Mouse (Mus musculus) MEL (cell line): ENCODE measurements around the gene Fam227b.

ENCODE experiments used
- BHLHE40 ChIP-seq: IDR thresholded peaks from 2 replicates; pipeline ENCODE4 v1.6.1; 2012; ENCODE audit warnings: low read depth, mild to moderate bottlenecking, inconsistent platforms, low read length, improper control_type of control experiment, borderline replicate concordance
- CTCF ChIP-seq, 3 experiments: IDR thresholded peaks in 2 of 3; conservative IDR thresholded peaks in 1 of 3; 2 replicates each; pipeline ENCODE4 v1.5.1; 2011 to 2012; ENCODE audit warnings: low read length in 3 of 3, low read depth in 2 of 3, mild to moderate bottlenecking in 2 of 3, improper control_type of control experiment in 1 of 3, inconsistent platforms in 1 of 3, mixed read lengths in 1 of 3, moderate library complexity in 1 of 3; ENCODE audit not compliant: control insufficient read depth in 1 of 3, insufficient read depth in 1 of 3, poor library complexity in 1 of 3, severe bottlenecking in 1 of 3
- POLR2A ChIP-seq, 2 experiments: IDR thresholded peaks; 2 replicates each; pipeline ENCODE4 v1.6.1; 2011 to 2012; ENCODE audit warnings: low read length in 2 of 2, mild to moderate bottlenecking in 2 of 2, control low read depth in 1 of 2, improper control_type of control experiment in 1 of 2, low read depth in 1 of 2, moderate library complexity in 1 of 2; ENCODE audit not compliant: control insufficient read depth in 1 of 2, insufficient read depth in 1 of 2, poor library complexity in 1 of 2
- SMC3 ChIP-seq: IDR thresholded peaks from 2 replicates; pipeline ENCODE4 v1.6.1; 2011; ENCODE audit warnings: low read depth, low read length, improper control_type of control experiment
- UBTF ChIP-seq: IDR thresholded peaks from 2 replicates; pipeline ENCODE4 v1.6.1; 2012; ENCODE audit warnings: low read depth, mild to moderate bottlenecking, inconsistent platforms, low read length, improper control_type of control experiment, moderate library complexity, borderline replicate concordance; ENCODE audit not compliant: insufficient read depth
- USF1 ChIP-seq: IDR thresholded peaks from 2 replicates; pipeline ENCODE4 v1.6.1; 2014; ENCODE audit warnings: low read depth, mild to moderate bottlenecking, inconsistent platforms, low read length, improper control_type of control experiment, moderate library complexity
- USF2 ChIP-seq, 2 experiments: IDR thresholded peaks; 2 replicates each; pipeline ENCODE4 v1.6.1; 2011 to 2012; ENCODE audit warnings: improper control_type of control experiment in 2 of 2, low read length in 2 of 2, borderline replicate concordance in 1 of 2, inconsistent platforms in 1 of 2, low read depth in 1 of 2, mild to moderate bottlenecking in 1 of 2; ENCODE audit not compliant: insufficient read depth in 1 of 2
- ZC3H11A ChIP-seq: IDR thresholded peaks from 2 replicates; pipeline ENCODE4 v1.6.1; 2012; ENCODE audit warnings: low read depth, mild to moderate bottlenecking, inconsistent platforms, low read length, improper control_type of control experiment

GRCm38 (mm10) chr2:126042674-126043073, 109.1 kb downstream of the Fam227b start:
- TF ChIP-seq CTCF (IDR thresholded peaks at IDR 0.05 in 2 of 3, conservative IDR thresholded peaks at IDR 0.05 in 1 of 3; ENCODE audit: control insufficient read depth in 1 of 3, insufficient read depth in 1 of 3, low read depth in 2 of 3, low read length in 3 of 3, poor library complexity in 1 of 3, severe bottlenecking in 1 of 3) (no peak), USF2 (IDR thresholded peaks at IDR 0.05; ENCODE audit: borderline replicate concordance in 1 of 2, insufficient read depth in 1 of 2, low read depth in 1 of 2, low read length in 2 of 2) (no peak), USF1 (no peak), BHLHE40 (no peak), UBTF (no peak), SMC3 (no peak), ZC3H11A (no peak), POLR2A (IDR thresholded peaks at IDR 0.05; ENCODE audit: control insufficient read depth in 1 of 2, insufficient read depth in 1 of 2, low read depth in 1 of 2, low read length in 2 of 2, poor library complexity in 1 of 2) (no peak)
